In the genomic region with DNA sequence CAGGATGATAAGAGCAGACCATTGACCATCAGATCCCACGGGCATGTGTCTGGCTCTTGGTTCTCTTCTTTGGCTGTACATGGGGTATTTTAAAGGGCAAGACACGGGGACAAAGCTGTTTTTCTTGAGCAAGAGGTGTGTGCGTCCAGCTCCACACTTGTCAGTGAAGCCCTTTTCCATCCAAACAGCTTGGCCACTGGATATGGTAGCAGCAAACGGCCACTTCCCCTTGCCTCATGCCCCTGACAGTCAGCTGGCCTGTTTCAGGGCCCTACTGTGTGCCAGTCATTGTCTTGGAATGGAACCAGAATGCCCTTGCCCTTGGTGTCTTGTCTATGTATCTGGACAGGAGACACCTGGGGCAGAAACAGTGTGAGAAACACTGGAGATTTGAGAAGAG, we compare ENCODE assay signal across 17 mouse cellular contexts.
A peak's percentile ranks its signal among the peaks of the same experiment; 100 is the strongest.
DNase-seq lines count a peak whose midpoint lies in the region; ATAC-seq and TF ChIP-seq lines count a peak whose summit lies in the region.
"Had no signal": no experiment of that assay in that cellular context is flagged by ENCODE, and none has a peak within 500 bp of the region (broad histone marks: within the 10 kb centered on the region; RNA-seq: fewer than 3 reads in every experiment).

No protein-coding gene starts in this region.

- no peak for TF ChIP-seq POLR2A in lung, adult 2 months (IDR thresholded peaks at IDR 0.05; ENCODE audit: borderline replicate concordance, extremely low read depth, low read depth, low read length)
- no peak for TF ChIP-seq POLR2A in limb, embryonic 14.5 days (IDR thresholded peaks at IDR 0.05; ENCODE audit: borderline replicate concordance, extremely low read depth, insufficient read depth, insufficient read length)

- H3K27ac ChIP-seq in heart, embryonic 13.5 days (replicated peaks): peak overlapping the region; percentile 64
- H3K27ac ChIP-seq in lung, embryonic 14.5 days (ENCODE audit: low read depth): peak overlapping the region; percentile 75
- peak overlapping the region; percentile 78 for H3K27ac ChIP-seq in embryonic facial prominence, embryonic 13.5 days
- H3K27ac ChIP-seq in limb, embryonic 14.5 days (replicated peaks; ENCODE audit: low read depth, low read length): peak overlapping the region; percentile 59
- H3K27ac ChIP-seq: liver, embryonic 12.5 days had no signal

- H3K9ac ChIP-seq in heart, embryonic 13.5 days: no peak overlapping the region
- H3K9ac ChIP-seq in lung, embryonic 14.5 days: no peak overlapping the region
- no peak overlapping the region for H3K9ac ChIP-seq in embryonic facial prominence, embryonic 13.5 days
- no peak overlapping the region for H3K9ac ChIP-seq in limb, embryonic 14.5 days (ENCODE audit: low read depth, low read length, severe bottlenecking)
- H3K9ac ChIP-seq: forebrain, postnatal 0 days; liver, embryonic 12.5 days had no signal

- DNase-seq in heart, adult 8-10 months (ENCODE audit: low spot score): no peak
- DNase-seq in lung, embryonic 14.5 days: no peak
- no peak for DNase-seq in lung, adult 2 months
- no peak for DNase-seq in limb, embryonic 14.5 days (ENCODE audit: low spot score)
- no peak for DNase-seq in frontal cortex, postnatal 10 days (ENCODE audit: low spot score in 2 of 2)
- no peak for DNase-seq in MN1 (ENCODE audit: low spot score)
- DNase-seq: adrenal gland, adult 8-10 months; kidney, adult 8-10 months; layer of hippocampus, postnatal 36 days; right cerebral cortex, postnatal 4 days; thymus, adult 18-20 months had no signal

- no peak overlapping the region for H3K4me2 ChIP-seq in heart, embryonic 13.5 days
- H3K4me2 ChIP-seq in lung, embryonic 14.5 days: no peak overlapping the region
- no peak overlapping the region for H3K4me2 ChIP-seq in embryonic facial prominence, embryonic 13.5 days
- H3K4me2 ChIP-seq in limb, embryonic 14.5 days (replicated peaks; ENCODE audit: low read depth, low read length, severe bottlenecking): no peak overlapping the region
- H3K4me2 ChIP-seq: liver, embryonic 12.5 days had no signal

- 69% methylated on average over 4 of the region's 4 CpGs for WGBS in heart, embryonic 13.5 days
- WGBS in lung, embryonic 14.5 days: 70% methylated on average over 4 of the region's 4 CpGs
- 67% methylated on average over 4 of the region's 4 CpGs for WGBS in lung, adult 2 months
- WGBS in embryonic facial prominence, embryonic 13.5 days: 80% methylated on average over 4 of the region's 4 CpGs
- WGBS in limb, embryonic 14.5 days: 76% methylated on average over 4 of the region's 4 CpGs

- no peaks in the 10 kb centered on the region for H3K36me3 ChIP-seq in heart, embryonic 13.5 days
- H3K36me3 ChIP-seq in lung, embryonic 14.5 days (ENCODE audit: insufficient read depth): no peaks in the 10 kb centered on the region
- H3K36me3 ChIP-seq in embryonic facial prominence, embryonic 13.5 days: no peaks in the 10 kb centered on the region
- no peaks in the 10 kb centered on the region for H3K36me3 ChIP-seq in limb, embryonic 14.5 days (ENCODE audit: control insufficient read depth, insufficient read depth, low read length)
- H3K36me3 ChIP-seq: liver, embryonic 12.5 days had no signal

- H3K27me3 ChIP-seq in heart, embryonic 13.5 days (replicated peaks): no peaks in the 10 kb centered on the region
- no peaks in the 10 kb centered on the region for H3K27me3 ChIP-seq in lung, embryonic 14.5 days (ENCODE audit: insufficient read depth, low read length)
- no peaks in the 10 kb centered on the region for H3K27me3 ChIP-seq in embryonic facial prominence, embryonic 13.5 days
- H3K27me3 ChIP-seq in limb, embryonic 14.5 days (ENCODE audit: control insufficient read depth, insufficient read depth, low read length): no peaks in the 10 kb centered on the region
- H3K27me3 ChIP-seq: CH12.LX; liver, embryonic 12.5 days had no signal

- no peak overlapping the region for H3K4me3 ChIP-seq in heart, embryonic 13.5 days
- H3K4me3 ChIP-seq in lung, embryonic 14.5 days (ENCODE audit: low read depth, low read length): no peak overlapping the region
- H3K4me3 ChIP-seq in lung, adult 2 months (replicated peaks; ENCODE audit: extremely low read depth, low read depth, low read length): no peak overlapping the region
- no peak overlapping the region for H3K4me3 ChIP-seq in embryonic facial prominence, embryonic 13.5 days
- no peak overlapping the region for H3K4me3 ChIP-seq in limb, embryonic 14.5 days (replicated peaks; ENCODE audit: low read length)
- H3K4me3 ChIP-seq: liver, embryonic 12.5 days; megakaryocyte, embryonic 14.5 days had no signal

- TF ChIP-seq CTCF in lung, embryonic 14.5 days (IDR thresholded peaks at IDR 0.05; ENCODE audit: low read depth): no peak
- no peak for TF ChIP-seq CTCF in lung, adult 2 months (IDR thresholded peaks at IDR 0.05; ENCODE audit: insufficient read depth, low read length)

- H3K4me1 ChIP-seq in heart, embryonic 13.5 days: peaks cover 32% of the 10 kb centered on the region
- peaks cover 21% of the 10 kb centered on the region for H3K4me1 ChIP-seq in lung, embryonic 14.5 days (ENCODE audit: insufficient read depth)
- H3K4me1 ChIP-seq in lung, adult 2 months (ENCODE audit: control insufficient read depth, insufficient read depth, low read length): no peaks in the 10 kb centered on the region
- H3K4me1 ChIP-seq in embryonic facial prominence, embryonic 13.5 days: peaks cover 41% of the 10 kb centered on the region
- H3K4me1 ChIP-seq in limb, embryonic 14.5 days (ENCODE audit: control insufficient read depth, insufficient read depth, low read length): peaks cover 31% of the 10 kb centered on the region
- H3K4me1 ChIP-seq: liver, embryonic 12.5 days had no signal

- ATAC-seq in heart, embryonic 13.5 days (ENCODE audit: extremely low read depth, insufficient number of reproducible peaks, low FRiP score, low TSS enrichment): no peak
- no peak for ATAC-seq in lung, embryonic 14.5 days (ENCODE audit: insufficient read depth)
- no peak for ATAC-seq in embryonic facial prominence, embryonic 13.5 days (ENCODE audit: insufficient number of reproducible peaks, insufficient read depth, low FRiP score, low TSS enrichment, low read depth)
- no peak for ATAC-seq in limb, embryonic 14.5 days (ENCODE audit: low FRiP score, low read depth)
- ATAC-seq: forebrain, postnatal 0 days; liver, embryonic 12.5 days had no signal

- H3K9me3 ChIP-seq in heart, embryonic 13.5 days: no peaks in the 10 kb centered on the region
- H3K9me3 ChIP-seq in lung, embryonic 14.5 days (ENCODE audit: low read depth, low read length): no peaks in the 10 kb centered on the region
- no peaks in the 10 kb centered on the region for H3K9me3 ChIP-seq in embryonic facial prominence, embryonic 13.5 days
- no peaks in the 10 kb centered on the region for H3K9me3 ChIP-seq in limb, embryonic 14.5 days (ENCODE audit: control insufficient read depth, low read length)
- H3K9me3 ChIP-seq: liver, embryonic 12.5 days; megakaryocyte, embryonic 14.5 days had no signal
